Mouse (Mus musculus): ENCODE data around the gene Btbd2.
"Not testable (repeated sequence)": the region's sequence is repeated elsewhere in the genome, so short reads cannot be mapped to it uniquely, and the experiment has no call there.

Btbd2 gene

GRCm38 (mm10) chr10:80650392-80650791, 6.5 kb downstream of the Btbd2 start:
- no peak for DNase-seq (ENCODE audit: extremely low read depth, low read depth, low spot score)

- DNase-seq (ENCODE audit: extremely low read depth, low read depth, low spot score): not testable (repeated sequence)
Observed at GRCm38 (mm10) chr10:80649910-80650309, 7.0 kb downstream of the Btbd2 start.

- DNase-seq (ENCODE audit: extremely low read depth, low read depth, low spot score): no peak
Observed at GRCm38 (mm10) chr10:80646936-80647335, 9.9 kb downstream of the Btbd2 start.

DNA sequence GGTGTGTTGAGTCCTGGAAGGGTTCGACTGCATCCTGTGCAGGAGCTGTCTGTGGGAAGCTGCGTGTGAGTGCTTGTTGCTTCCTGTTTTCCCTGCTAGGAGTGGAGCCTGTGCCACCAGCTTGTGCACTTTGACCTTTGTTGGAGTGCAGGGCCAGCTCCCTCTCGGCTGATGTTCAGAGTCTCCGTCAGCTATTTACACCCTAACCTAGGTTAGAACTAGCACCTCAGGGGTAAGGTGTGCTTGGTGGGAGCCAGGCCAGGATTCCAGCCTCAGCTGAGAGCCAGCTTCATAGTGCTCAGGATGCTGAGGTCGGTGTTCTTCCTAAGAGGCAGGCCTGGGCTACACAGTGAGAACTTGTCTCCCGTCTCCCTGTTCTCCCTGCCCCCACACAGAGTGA, 21.5 kb downstream of the Btbd2 start:
- no peak for DNase-seq (ENCODE audit: extremely low read depth, low read depth, low spot score)

GRCm38 (mm10) chr10:80628925-80629324, 27.9 kb downstream of the Btbd2 start:
- no peak for DNase-seq (ENCODE audit: extremely low read depth, low read depth, low spot score)

GRCm38 (mm10) chr10:80627685-80628084, 29.2 kb downstream of the Btbd2 start:
- DNase-seq (ENCODE audit: extremely low read depth, low read depth, low spot score): no peak

DNA sequence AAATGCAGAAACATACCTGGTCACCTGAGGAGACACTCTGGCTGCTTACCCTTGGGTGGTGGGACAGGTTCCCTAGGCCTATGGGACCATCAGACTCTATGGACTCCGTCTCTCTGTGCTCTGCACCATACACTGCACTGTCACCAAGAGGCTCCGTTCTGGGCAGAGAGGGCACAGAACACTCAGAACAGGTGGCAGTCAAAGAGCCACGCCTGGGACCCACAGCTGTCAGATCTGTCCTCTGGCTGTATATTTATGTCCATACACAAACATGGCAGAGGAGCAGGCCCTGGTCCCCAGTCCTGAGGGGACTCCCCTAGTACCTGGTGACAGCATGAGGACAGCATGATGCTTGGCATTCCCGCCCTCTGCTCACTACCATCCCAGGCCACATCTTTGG, 31.1 kb downstream of the Btbd2 start:
- DNase-seq (ENCODE audit: extremely low read depth, low read depth, low spot score): no peak

- no peak for DNase-seq (ENCODE audit: extremely low read depth, low read depth, low spot score)
Observed at GRCm38 (mm10) chr10:80623457-80624191, 33.2 kb downstream of the Btbd2 start.

GRCm38 (mm10) chr10:80622661-80623456, 34.0 kb downstream of the Btbd2 start, which contains the start of gene Csnk1g2:
Gene Csnk1g2 (plus strand): TSS chr10:80622838.
- DNase-seq (ENCODE audit: extremely low read depth, low read depth, low spot score): no peak

- peak; percentile 100 for DNase-seq (ENCODE audit: extremely low read depth, low read depth, low spot score)
Observed at GRCm38 (mm10) chr10:80621940-80622660, 34.8 kb downstream of the Btbd2 start.

GRCm38 (mm10) chr10:80621690-80621939, 35.3 kb downstream of the Btbd2 start:
- DNase-seq (ENCODE audit: extremely low read depth, low read depth, low spot score): no peak

GRCm38 (mm10) chr10:80620796-80621689, 35.8 kb downstream of the Btbd2 start:
- DNase-seq (ENCODE audit: extremely low read depth, low read depth, low spot score): no peak

DNA sequence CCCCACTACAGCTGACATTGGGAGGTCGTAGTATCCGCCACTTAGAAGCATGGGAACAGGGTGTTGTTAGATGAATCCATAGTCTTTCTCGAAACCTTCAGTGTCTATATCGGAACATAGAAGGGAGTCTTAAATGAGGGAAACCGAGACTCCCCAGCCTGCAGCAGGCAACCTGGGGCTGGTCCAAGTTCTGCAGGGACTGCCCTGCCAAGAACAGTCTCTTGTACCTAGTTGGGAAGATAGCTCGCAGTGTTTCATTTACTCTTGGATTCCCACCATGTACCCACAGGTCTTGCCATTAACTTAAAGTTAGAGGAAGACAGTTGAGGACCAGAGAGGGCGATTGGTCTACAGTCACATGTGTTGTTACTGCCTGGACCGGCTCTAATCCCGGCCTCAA, 36.5 kb downstream of the Btbd2 start:
- no peak for DNase-seq (ENCODE audit: extremely low read depth, low read depth, low spot score)

DNA sequence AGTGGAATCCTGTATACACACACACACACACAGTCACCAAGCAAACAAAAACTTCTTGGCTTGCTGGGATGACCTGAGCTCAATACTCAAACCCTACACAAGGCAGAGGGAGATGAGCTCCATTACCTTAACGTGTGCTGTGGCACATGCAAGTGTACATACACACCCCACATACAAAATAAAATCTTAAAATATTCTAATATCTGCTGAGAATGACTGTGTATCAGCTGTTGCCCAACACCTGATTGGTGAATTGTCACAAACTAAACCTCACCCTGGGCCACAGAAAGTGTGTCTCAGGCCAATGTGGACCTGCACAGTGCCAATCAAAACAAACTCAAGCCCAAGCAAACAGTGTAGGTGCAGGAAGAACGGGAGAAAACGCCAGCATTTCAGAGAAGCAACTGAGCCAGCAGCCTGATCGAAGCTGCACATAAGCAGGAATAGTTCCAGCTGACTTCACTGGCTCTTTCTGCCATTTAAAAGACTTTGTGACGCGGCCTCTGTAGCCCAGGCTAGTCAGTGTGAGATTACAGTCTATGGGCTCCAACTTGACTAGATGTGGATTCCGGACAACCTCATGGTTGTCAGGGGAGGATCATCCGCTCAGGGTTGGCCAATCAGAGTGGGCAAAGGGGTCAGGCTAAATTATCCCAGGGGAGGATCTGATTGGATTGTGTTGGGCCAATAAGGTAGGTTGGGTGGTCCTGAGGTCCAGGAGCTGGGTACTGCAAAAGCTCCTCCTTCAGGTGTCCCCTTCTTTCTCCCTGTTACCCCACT, 37.2 kb downstream of the Btbd2 start:
- peak; percentile 69 for DNase-seq (ENCODE audit: extremely low read depth, low read depth, low spot score)

- DNase-seq (ENCODE audit: extremely low read depth, low read depth, low spot score): no peak
Observed at GRCm38 (mm10) chr10:80618181-80618580, 38.7 kb downstream of the Btbd2 start.

- DNase-seq (ENCODE audit: extremely low read depth, low read depth, low spot score): no peak
Observed at GRCm38 (mm10) chr10:80614351-80614750, 42.5 kb downstream of the Btbd2 start.

DNA sequence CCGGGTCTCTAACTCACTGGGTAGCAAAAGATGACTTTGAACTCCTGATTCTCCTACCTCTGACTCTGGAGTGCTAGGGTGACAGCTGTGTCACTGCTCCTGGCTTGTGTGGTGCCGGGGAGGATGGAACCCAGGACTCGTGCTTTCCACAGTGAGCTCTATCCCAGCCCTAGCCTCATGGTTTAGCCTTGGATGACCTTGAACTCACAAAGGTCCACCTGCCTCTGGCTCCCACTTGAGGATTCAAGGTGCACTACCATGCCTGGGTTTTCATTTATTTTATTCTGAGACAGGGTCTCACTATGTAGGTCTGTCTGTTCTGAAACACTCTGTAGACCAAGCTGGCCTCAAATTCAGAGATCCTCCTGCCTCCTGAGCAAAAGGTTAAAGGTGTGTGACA, 43.0 kb downstream of the Btbd2 start:
- no peak for DNase-seq (ENCODE audit: extremely low read depth, low read depth, low spot score)

- no peak for DNase-seq (ENCODE audit: extremely low read depth, low read depth, low spot score)
Observed at GRCm38 (mm10) chr10:80611905-80612304, 45.0 kb downstream of the Btbd2 start.

DNA sequence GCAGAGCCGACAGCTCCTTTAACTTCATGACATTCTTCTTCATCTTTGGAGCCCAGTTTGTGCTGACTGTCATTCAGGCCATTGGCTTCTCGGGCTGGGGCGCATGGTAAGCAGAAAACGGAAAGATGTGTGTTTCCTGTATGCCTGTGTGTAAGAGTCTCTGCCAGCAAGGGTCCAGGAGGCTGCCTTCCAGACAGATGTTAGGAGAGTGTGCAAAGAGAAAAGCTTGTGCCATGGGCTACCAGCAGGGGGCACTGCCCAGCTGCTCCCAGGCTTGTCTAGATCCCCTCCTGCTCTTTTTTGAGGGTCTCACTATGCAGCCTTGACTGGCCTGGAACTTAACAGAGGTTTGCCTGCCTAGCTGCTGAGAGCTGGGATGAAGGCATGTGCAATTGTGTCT, 45.8 kb downstream of the Btbd2 start:
- no peak for DNase-seq (ENCODE audit: extremely low read depth, low read depth, low spot score)

GRCm38 (mm10) chr10:80610116-80610785, 46.6 kb downstream of the Btbd2 start:
- no peak for DNase-seq (ENCODE audit: extremely low read depth, low read depth, low spot score)

Data from fat pad, adult 2 months (tissue).